Mouse (Mus musculus): ENCODE measurements around the gene Pa2g4.

- TF ChIP-seq CTCF (IDR thresholded peaks at IDR 0.05; ENCODE audit: low read depth, low read length): no peak
- no peak for TF ChIP-seq POLR2A (IDR thresholded peaks at IDR 0.05; ENCODE audit: insufficient read depth, low read length)
- TF ChIP-seq EP300 (IDR thresholded peaks at IDR 0.05; ENCODE audit: insufficient read depth, low read depth, low read length): no peak
These were observed 49.1 kb upstream of the Pa2g4 start for GRCm38 (mm10) chr10:128614934-128615333.
